8 mouse cellular contexts compared by ENCODE assay signal in genomic region chr7:101906287-101906681, GRCm38 (mm10). TPM values are rescaled to one million over a fixed set of nuclear protein-coding genes. Genes with fewer than 3 reads are reported as not detected.
DNase-seq lines count a peak whose midpoint lies in the region; ATAC-seq and TF ChIP-seq lines count a peak whose summit lies in the region.

Gene Tomt, minus strand, starts transcription at chr7:101906359.

- peaks cover 17% of the 10 kb centered on the region for H3K36me3 ChIP-seq in heart, embryonic 14.5 days (ENCODE audit: control insufficient read depth, insufficient read depth, low read length)
- H3K36me3 ChIP-seq in G1E (replicated peaks) = peaks cover 64% of the 10 kb centered on the region
- no peaks in the 10 kb centered on the region for H3K36me3 ChIP-seq in hindbrain, embryonic 11.5 days (ENCODE audit: control insufficient read depth, insufficient read depth, low read length)
- peaks cover 39% of the 10 kb centered on the region for H3K36me3 ChIP-seq in midbrain, embryonic 10.5 days

- no peaks in the 10 kb centered on the region for H3K9me3 ChIP-seq in heart, embryonic 14.5 days (ENCODE audit: control insufficient read depth, low read length)
- no peaks in the 10 kb centered on the region for H3K9me3 ChIP-seq in G1E (replicated peaks)
- no peaks in the 10 kb centered on the region for H3K9me3 ChIP-seq in hindbrain, embryonic 11.5 days (ENCODE audit: control insufficient read depth, low read length)
- H3K9me3 ChIP-seq in midbrain, embryonic 10.5 days (replicated peaks) = peaks cover 7% of the 10 kb centered on the region; the same call in 1 of the 2 replicates

- peak within 1 kb of the TSS; percentile 83 to 90 for H3K4me3 ChIP-seq in heart, embryonic 14.5 days (ENCODE audit: control insufficient read depth in 1 of 2, insufficient read depth in 1 of 2, low read depth in 1 of 2, low read length in 2 of 2)
- H3K4me3 ChIP-seq in G1E (ENCODE audit: low read depth, low read length) = peak within 1 kb of the TSS; percentile 80
- H3K4me3 ChIP-seq in hindbrain, embryonic 11.5 days (ENCODE audit: low read depth, low read length) = peak within 1 kb of the TSS; percentile 81
- H3K4me3 ChIP-seq in midbrain, embryonic 10.5 days = peak within 1 kb of the TSS; percentile 69

- no peak for TF ChIP-seq CTCF in G1E (IDR thresholded peaks at IDR 0.05; ENCODE audit: low read depth, low read length)

- intact Hi-C loops in heart, postnatal 36 days (cut with DNase I) = no loop called here

- H3K9ac ChIP-seq in heart, embryonic 14.5 days (ENCODE audit: low read length) = peak within 1 kb of the TSS; percentile 96
- peak within 1 kb of the TSS; percentile 92 for H3K9ac ChIP-seq in hindbrain, embryonic 11.5 days (ENCODE audit: low read depth, low read length)

- ATAC-seq in heart, embryonic 14.5 days (ENCODE audit: insufficient number of reproducible peaks, insufficient read depth, low FRiP score, low read depth) = no peak
- ATAC-seq in G1E (ENCODE audit: extremely low read depth, insufficient number of reproducible peaks, low FRiP score, poor library complexity, severe bottlenecking) = no peak
- ATAC-seq in hindbrain, embryonic 11.5 days (ENCODE audit: low FRiP score) = no peak

- peaks cover 7 to 16% of the 10 kb centered on the region in 2 experiments; a peak in 3 of 4 replicates for H3K4me1 ChIP-seq in heart, embryonic 14.5 days (ENCODE audit: control insufficient read depth in 2 of 2, insufficient read depth in 2 of 2, low read length in 2 of 2)
- H3K4me1 ChIP-seq in G1E (ENCODE audit: insufficient read depth, low read depth, low read length) = peaks cover 48% of the 10 kb centered on the region
- H3K4me1 ChIP-seq in hindbrain, embryonic 11.5 days (replicated peaks; ENCODE audit: control insufficient read depth, insufficient read depth, low read length) = peaks cover 4% of the 10 kb centered on the region
- peaks cover 26% of the 10 kb centered on the region for H3K4me1 ChIP-seq in midbrain, embryonic 10.5 days

- no peaks in the 10 kb centered on the region for H3K27me3 ChIP-seq in heart, embryonic 14.5 days (ENCODE audit: control insufficient read depth, insufficient read depth, low read length)
- no peaks in the 10 kb centered on the region for H3K27me3 ChIP-seq in G1E (ENCODE audit: insufficient read depth, low read length)
- H3K27me3 ChIP-seq in hindbrain, embryonic 11.5 days (ENCODE audit: control insufficient read depth, insufficient read depth, low read length) = no peaks in the 10 kb centered on the region
- H3K27me3 ChIP-seq in midbrain, embryonic 10.5 days (ENCODE audit: low read depth, poor library complexity, severe bottlenecking) = no peaks in the 10 kb centered on the region

- H3K27ac ChIP-seq in heart, embryonic 14.5 days (replicated peaks in 1 of 2; ENCODE audit: control insufficient read depth in 1 of 2, insufficient read depth in 1 of 2, low read depth in 2 of 2, low read length in 2 of 2) = peak within 1 kb of the TSS; percentile 97 to 98
- H3K27ac ChIP-seq in hindbrain, embryonic 11.5 days (ENCODE audit: low read depth, low read length) = peak within 1 kb of the TSS; percentile 88
- peak within 1 kb of the TSS; percentile 95 for H3K27ac ChIP-seq in midbrain, embryonic 10.5 days (replicated peaks)

- WGBS in heart, embryonic 14.5 days = 12% methylated on average over 11 of the region's 11 CpGs
- 21% methylated on average over 11 of the region's 11 CpGs for WGBS in hindbrain, embryonic 11.5 days
- 22% methylated on average over 11 of the region's 11 CpGs for WGBS in midbrain, embryonic 10.5 days

- H3K4me2 ChIP-seq in heart, embryonic 14.5 days (ENCODE audit: low read length) = peak within 1 kb of the TSS; percentile 85
- H3K4me2 ChIP-seq in hindbrain, embryonic 11.5 days (replicated peaks; ENCODE audit: low read depth, low read length) = peak within 1 kb of the TSS; percentile 55

- DNase-seq in heart, postnatal 36 days = no peak
- DNase-seq in G1E (ENCODE audit: low spot score) = no peak
- no peak for DNase-seq in hindbrain, embryonic 11.5 days (ENCODE audit: low spot score)
- no peak for DNase-seq in midbrain, embryonic 10.5 days (ENCODE audit: low spot score)
- no peak for DNase-seq in layer of hippocampus, postnatal 10 days (ENCODE audit: low spot score in 2 of 2)
- no peak for DNase-seq in right cerebral cortex, postnatal 14 days
- no peak for DNase-seq in cerebellum, postnatal 14 days

RNA-seq across cellular contexts. Expression of gene Tomt, which starts in this region (rescaled TPM):
- 0.12 and 0.14 TPM in 2 replicates for polyA plus RNA-seq in heart, embryonic 14.5 days (2014; fragmentation: Nextera tagmentation; extraction: Ambion mirVana)
- total RNA-seq in heart, postnatal 36 days (2021) = not detected
- not detected in 2 replicates for total RNA-seq in G1E (2014; fragmentation: Nextera tagmentation)
- total RNA-seq in G1E (2017) = 0.22 and 0.23 TPM in 2 replicates
- 0.01 TPM in 1 of 2 replicates, not detected in the other for polyA plus RNA-seq in G1E (2012)
- polyA plus RNA-seq in hindbrain, embryonic 11.5 days (2014; fragmentation: Nextera tagmentation; extraction: Ambion mirVana) = 0.48 and 0.89 TPM in 2 replicates
- 0.37 and 0.87 TPM in 2 replicates for polyA plus RNA-seq in midbrain, embryonic 10.5 days (2016; fragmentation: Nextera tagmentation; extraction: Ambion mirVana)
- total RNA-seq in layer of hippocampus, postnatal 10 days (2021) = under 1 TPM in 1 of 2 experiments, not detected in 1; 0.11 TPM
